Mouse (Mus musculus) heart, embryonic 10.5 days (tissue): ENCODE data around the gene Lyrm9. TPM values are rescaled to one million over a fixed set of nuclear protein-coding genes. Genes with fewer than 3 reads are reported as not detected.

Experiments used
- DNase-seq: peaks from one replicate; pipeline ENCODE4 v3.0.0-alpha.2; 2017; ENCODE audit warnings: low spot score
- H3K27ac ChIP-seq: fragments of 300-500 bp; sonication (generic); 2 replicates; pipeline ENCODE4 v1.5.1; 2016; ENCODE audit warnings: mild to moderate bottlenecking
- H3K27me3 ChIP-seq: fragments of 300-500 bp; sonication (generic); 2 replicates; pipeline ENCODE4 v1.6.1; 2016; ENCODE audit warnings: mild to moderate bottlenecking; ENCODE audit not compliant: poor library complexity, insufficient read depth, severe bottlenecking
- H3K36me3 ChIP-seq: fragments of 300-500 bp; sonication (generic); 2 replicates; pipeline ENCODE4 v1.6.1; 2016; ENCODE audit warnings: mild to moderate bottlenecking, moderate library complexity
- H3K4me1 ChIP-seq: fragments of 300-500 bp; sonication (generic); 2 replicates; pipeline ENCODE4 v1.6.1; 2016; ENCODE audit warnings: mild to moderate bottlenecking
- H3K4me3 ChIP-seq: fragments of 300-500 bp; sonication (generic); 2 replicates; pipeline ENCODE4 v1.5.1; 2016; ENCODE audit warnings: mild to moderate bottlenecking, moderate library complexity
- H3K9me3 ChIP-seq: fragments of 300-500 bp; sonication (generic); 2 replicates; pipeline ENCODE4 v1.6.1; 2016; ENCODE audit warnings: mild to moderate bottlenecking, moderate library complexity
- WGBS: fragments of 180-500 bp; shearing (Covaris S2); methylation state at CpG from one replicate; pipeline ENCODE4 v1.1.7; 2016; 5-methylcytosine and 5-hydroxymethylcytosine counted together
- polyA plus RNA-seq: library from polyadenylated mRNA; unstranded; fragments of >200 nt; fragmentation: Nextera tagmentation; extraction: Ambion mirVana; gene quantifications from 2 replicates; pipeline ENCODE4 v1.2.1, GENCODE M21; 2016

The Lyrm9 gene
- polyA plus RNA-seq, 1 experiment from 2014 or later, result 25.9 TPM

DNA sequence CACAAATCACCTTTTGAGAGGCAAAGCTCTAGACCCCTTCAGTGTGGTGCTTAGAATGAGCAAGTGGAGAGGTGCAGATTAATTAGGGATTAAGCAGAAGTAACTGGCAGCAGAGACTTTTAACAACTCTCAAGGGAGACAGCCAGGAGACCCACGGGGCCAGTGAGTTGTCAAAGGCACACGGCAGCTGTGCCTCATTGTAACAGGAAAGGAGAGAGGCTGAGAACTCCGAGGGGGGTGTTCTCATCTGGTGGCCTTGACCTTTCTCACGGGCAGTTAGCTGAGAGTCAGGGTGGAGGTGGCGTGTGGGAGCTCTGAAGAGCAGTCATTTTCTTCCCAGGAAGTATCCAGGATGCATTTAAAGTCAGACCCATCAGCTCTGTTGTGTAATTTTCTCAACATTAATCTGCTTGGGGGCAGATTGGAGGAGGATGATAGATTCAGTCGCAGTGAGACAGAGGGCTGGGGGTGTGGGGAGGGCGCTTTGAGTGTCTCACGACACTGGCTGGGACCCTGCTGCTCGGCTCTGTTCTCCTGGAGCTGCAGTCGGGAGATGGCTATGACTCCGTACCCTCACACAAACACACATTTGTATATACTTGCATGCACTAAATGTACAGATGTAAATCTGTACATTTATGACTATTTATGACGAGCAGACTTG, 5.9 kb upstream of the Lyrm9 start:
- Histone ChIP-seq H3K9me3 (no peaks in the 10 kb centered on the region), H3K36me3 (no peaks in the 10 kb centered on the region), H3K4me3 (no peak overlapping the region), H3K27me3 (no peaks in the 10 kb centered on the region), H3K27ac (no peak overlapping the region), H3K4me1 (peaks cover 24% of the 10 kb centered on the region)
- DNase-seq, result no peak
- 34% methylated on average over 12 of the region's 12 CpGs for WGBS

DNA sequence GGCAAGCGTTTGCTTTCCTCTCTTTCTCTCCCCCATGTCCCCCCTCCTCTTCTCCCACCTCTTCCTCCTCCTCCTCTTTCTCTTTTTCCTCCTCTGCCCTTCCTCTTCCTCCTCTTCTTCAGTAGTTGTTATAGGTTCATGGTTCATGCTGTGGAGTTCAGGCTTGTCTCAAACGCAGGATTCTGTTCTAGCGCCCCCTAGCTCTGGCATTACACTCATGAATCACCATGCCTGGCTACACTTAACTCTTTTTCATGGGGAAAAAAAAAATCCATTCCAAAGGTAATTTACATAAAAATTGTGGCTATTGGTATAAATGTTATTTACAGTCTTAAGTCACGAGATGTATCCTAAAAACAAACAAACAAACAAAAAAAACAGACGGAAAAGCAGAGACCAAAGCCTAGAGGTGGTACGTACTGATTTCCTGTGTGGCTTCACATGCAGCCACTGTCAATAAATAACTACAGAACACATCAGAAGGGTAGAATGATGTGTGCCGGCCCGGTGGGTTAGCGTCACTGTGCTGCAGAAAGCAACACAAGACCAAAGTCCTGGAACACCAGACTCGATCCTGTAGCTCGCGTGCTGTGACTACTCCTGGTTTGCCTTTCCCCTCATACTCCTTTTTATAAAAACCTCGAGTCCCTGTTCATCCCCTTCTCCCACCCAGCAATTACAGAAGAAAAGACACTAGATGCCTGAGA, 3.4 kb upstream of the Lyrm9 start:
- Histone ChIP-seq H3K4me1 (peaks cover 43% of the 10 kb centered on the region), H3K27ac (no peak overlapping the region), H3K36me3 (no peaks in the 10 kb centered on the region), H3K4me3 (no peak overlapping the region), H3K27me3 (no peaks in the 10 kb centered on the region), H3K9me3 (no peaks in the 10 kb centered on the region)
- no peak for DNase-seq
- 55% methylated on average over 13 of the region's 13 CpGs for WGBS

DNA sequence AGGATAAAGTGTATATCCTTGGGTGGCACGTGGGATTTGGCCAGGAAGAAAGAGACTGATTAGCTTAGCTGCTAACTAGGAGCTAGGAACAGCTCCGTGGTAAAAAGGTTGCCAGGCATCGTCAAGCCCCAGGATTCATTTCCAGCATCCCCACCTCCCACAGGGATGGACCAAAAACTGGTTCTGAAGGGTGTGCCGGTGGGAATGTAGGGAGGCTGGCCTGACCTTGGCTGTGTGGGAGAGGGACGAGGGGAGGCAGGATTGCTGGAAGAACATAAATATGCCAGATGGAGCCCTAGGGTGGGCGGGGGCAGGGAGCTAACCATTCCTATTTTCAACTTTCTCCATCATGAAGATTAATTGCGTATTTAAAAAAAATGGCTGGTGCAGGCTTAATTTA, 1.2 kb downstream of the Lyrm9 start:
- no peaks in the 10 kb centered on the region for H3K9me3 ChIP-seq
- DNase-seq, result no peak
- no peaks in the 10 kb centered on the region for H3K27me3 ChIP-seq
- WGBS, result 39% methylated on average over 7 of the region's 7 CpGs
- H3K4me3 ChIP-seq, result no peak overlapping the region
- no peaks in the 10 kb centered on the region for H3K36me3 ChIP-seq
- peaks cover 58% of the 10 kb centered on the region for H3K4me1 ChIP-seq
- H3K27ac ChIP-seq, result no peak overlapping the region; the same call in 1 of the 2 replicates

DNA sequence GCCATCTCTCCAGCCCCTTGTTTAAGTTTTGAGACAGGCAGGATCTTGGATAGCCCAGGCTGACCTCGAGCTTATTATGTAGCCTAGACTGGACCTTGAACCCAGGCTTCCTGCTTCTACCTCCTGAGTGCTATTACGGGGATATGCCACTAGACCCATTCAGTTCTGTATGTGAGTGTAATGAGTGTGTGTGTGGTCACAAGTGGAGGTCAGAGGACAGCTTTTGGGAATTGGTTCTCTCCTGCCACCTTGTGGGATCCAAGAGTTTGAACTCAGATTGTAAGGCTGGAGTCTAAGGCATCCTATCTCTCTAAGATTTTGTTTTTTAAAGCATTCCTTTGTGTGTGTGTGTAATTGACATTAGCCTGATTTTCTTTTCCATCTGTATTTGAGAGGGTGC, 2.0 kb downstream of the Lyrm9 start:
- DNase-seq, result no peak
- Histone ChIP-seq H3K27me3 (no peaks in the 10 kb centered on the region), H3K4me1 (peaks cover 67% of the 10 kb centered on the region), H3K27ac (no peak overlapping the region), H3K36me3 (no peaks in the 10 kb centered on the region), H3K9me3 (no peaks in the 10 kb centered on the region), H3K4me3 (no peak overlapping the region)
- 44% methylated on average over 2 of the region's 2 CpGs for WGBS

DNA sequence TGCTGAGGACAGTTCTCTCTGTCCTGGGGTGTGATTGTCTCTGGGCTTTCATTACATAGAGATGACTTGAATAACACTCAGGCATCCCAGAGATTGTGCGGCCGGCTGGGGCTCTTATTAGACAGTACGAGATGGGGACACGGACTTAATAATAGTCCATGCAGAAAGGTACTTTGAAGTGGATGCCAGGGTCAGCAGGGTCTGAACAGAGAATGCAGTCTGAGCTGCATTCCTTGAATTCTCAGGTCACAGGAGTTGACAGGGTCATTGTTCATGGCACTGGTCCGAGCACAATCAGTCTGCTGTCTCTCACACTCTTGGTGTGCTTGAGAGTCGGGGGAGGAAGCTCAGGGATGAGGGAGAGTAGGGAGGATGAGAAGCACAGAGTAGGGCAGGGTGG, 3.0 kb downstream of the Lyrm9 start:
- 9% methylated on average over 6 of the region's 6 CpGs for WGBS
- Histone ChIP-seq H3K27ac (peak overlapping the region; percentile 73; the same call in 1 of the 2 replicates), H3K9me3 (no peaks in the 10 kb centered on the region), H3K4me3 (no peak overlapping the region), H3K27me3 (no peaks in the 10 kb centered on the region), H3K4me1 (peaks cover 74% of the 10 kb centered on the region), H3K36me3 (no peaks in the 10 kb centered on the region)
- DNase-seq, result peak; percentile 84

DNA sequence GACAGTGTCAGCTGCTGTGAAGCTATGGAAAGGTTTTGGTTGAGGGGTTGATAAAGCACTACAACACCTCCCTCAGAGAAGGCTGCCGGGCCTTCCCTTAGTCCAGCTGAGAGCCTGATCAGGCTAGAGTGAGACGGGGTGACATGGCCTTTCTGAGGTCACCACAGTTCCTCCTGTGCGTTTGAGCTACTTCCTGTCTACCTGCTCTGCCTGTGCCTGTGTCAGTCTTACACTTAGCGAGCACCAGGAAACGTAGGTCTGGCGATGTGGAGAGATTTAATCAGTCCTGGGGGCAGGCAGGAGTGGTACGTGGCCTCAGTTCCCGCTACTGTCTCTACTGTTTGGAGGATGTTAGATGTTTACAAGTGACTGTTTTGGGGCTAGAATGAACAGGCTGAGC, 3.8 kb downstream of the Lyrm9 start:
- 23% methylated on average over 8 of the region's 8 CpGs for WGBS
- Histone ChIP-seq H3K27me3 (no peaks in the 10 kb centered on the region), H3K4me3 (no peak overlapping the region), H3K4me1 (peaks cover 74% of the 10 kb centered on the region), H3K36me3 (no peaks in the 10 kb centered on the region), H3K9me3 (no peaks in the 10 kb centered on the region), H3K27ac (peak overlapping the region; percentile 73)
- DNase-seq, result peak; percentile 84

DNA sequence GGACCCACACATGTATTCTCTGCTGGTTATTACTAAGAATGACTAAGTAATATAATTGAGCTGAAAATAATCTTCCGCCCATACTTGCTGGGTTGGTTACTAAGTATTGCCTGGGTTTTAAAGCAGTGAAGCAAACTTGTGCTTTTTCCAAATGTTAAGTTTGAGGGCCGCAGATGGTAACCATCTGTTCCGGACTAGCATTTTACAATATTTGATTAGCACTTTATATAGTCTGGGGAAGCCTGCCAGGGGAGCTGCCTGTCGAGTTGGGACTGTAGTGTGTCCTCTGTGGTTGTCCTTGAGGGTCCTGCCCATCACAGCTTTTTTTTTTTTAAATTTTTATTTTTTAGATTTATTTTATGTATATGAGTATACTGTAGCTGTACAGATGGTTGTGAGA, 5.3 kb downstream of the Lyrm9 start:
- Histone ChIP-seq H3K27ac (peak overlapping the region; percentile 73; the same call in 1 of the 2 replicates), H3K4me1 (peaks cover 72% of the 10 kb centered on the region)
- WGBS, result 85% methylated on average over 4 of the region's 4 CpGs

DNA sequence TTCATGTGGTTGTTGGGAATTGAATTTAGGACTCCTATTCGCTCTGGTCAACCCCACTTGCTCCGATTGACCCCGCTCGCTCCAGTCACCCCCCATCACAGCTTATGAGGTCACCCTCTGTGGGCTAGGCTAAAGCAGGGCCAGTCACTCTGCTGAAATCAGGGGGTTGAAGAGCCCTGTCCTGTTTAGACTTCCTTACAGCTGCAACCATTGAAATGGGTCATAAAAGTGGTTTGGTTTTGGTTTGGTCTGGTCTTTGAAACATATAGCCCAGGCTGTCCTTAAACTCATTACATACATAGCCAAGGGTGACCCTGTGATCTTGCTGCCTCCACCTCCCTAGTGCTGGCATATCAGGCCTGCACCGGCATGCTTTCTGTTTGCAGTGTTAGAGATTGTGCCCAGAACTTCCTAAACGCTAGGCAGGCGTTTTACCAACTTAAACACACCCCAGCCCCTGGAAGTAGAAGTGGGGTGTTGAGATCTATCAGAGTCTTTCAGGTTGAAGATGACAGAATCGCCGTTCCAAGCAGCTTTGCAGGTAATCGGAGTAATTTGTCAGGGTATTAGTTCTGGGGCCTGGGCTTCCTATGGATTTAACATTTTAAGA, 5.8 kb downstream of the Lyrm9 start:
- 81% methylated on average over 10 of the region's 10 CpGs for WGBS
- peaks cover 67% of the 10 kb centered on the region for H3K4me1 ChIP-seq
- no peaks in the 10 kb centered on the region for H3K27me3 ChIP-seq
- no peaks in the 10 kb centered on the region for H3K9me3 ChIP-seq
- no peaks in the 10 kb centered on the region for H3K36me3 ChIP-seq
- peak overlapping the region; percentile 73 for H3K27ac ChIP-seq
- no peak for DNase-seq
- no peak overlapping the region for H3K4me3 ChIP-seq

More for the DNA sequence above, 5.3 kb downstream of the Lyrm9 start:
- Histone ChIP-seq H3K27me3 (no peaks in the 10 kb centered on the region), H3K9me3 (no peaks in the 10 kb centered on the region), H3K36me3 (no peaks in the 10 kb centered on the region), H3K4me3 (no peak overlapping the region)
- no peak for DNase-seq

DNA sequence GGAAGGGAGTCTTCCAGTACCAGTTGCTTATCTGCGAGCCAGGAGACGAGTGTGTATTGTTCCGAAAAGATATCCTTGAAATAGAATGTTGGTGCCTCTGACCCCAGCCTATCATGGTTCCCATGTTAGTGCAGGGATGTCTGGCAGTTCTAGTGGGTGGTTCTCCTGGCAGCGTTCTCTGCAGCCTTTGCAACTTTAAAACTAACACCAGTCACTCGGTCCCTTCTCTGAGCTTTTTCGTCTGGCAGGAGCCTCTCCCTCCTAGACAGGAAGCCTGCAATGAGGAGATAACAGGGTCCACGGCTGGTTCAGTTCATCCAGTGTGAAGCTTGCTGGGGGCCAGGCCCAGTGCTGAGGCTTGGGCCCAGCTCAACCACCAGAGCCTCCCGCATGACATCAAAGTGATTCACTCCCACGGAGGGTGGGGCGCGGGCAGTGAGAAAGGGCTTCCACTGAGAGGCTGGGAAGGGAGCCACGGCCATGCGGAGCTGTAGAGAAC, 6.5 kb downstream of the Lyrm9 start:
- WGBS, result 19% methylated on average over 13 of the region's 13 CpGs
- Histone ChIP-seq H3K27ac (peak overlapping the region; percentile 73), H3K9me3 (no peaks in the 10 kb centered on the region), H3K4me1 (peaks cover 61% of the 10 kb centered on the region), H3K36me3 (no peaks in the 10 kb centered on the region), H3K27me3 (no peaks in the 10 kb centered on the region), H3K4me3 (peak overlapping the region; percentile 9; the same call in 1 of the 2 replicates)
- peak; percentile 95 for DNase-seq

DNA sequence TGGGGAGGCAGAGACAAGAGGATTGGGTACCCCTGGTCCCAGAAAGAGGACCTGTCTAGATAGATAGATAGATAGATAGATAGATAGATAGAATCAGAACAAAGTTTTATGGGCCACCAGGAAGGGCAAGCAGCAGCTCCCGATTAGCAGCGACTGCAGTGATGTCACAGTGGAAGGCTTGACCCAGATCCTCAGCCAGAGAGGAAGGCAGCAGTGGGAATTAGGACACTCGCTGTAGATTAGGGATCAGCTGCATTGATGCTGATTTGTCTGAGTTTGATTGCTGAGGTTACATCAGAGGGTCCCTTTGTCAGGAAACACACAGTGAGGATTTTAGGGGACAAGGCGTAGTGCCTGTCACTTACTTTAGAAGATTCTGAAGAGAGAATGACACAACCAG, 10.1 kb downstream of the Lyrm9 start:
- no peak for DNase-seq
- 83% methylated on average over 4 of the region's 4 CpGs for WGBS
- Histone ChIP-seq H3K27me3 (no peaks in the 10 kb centered on the region), H3K36me3 (peaks cover 13% of the 10 kb centered on the region), H3K9me3 (no peaks in the 10 kb centered on the region), H3K4me3 (no peak overlapping the region), H3K27ac (no peak overlapping the region), H3K4me1 (peaks cover 46% of the 10 kb centered on the region)

DNA sequence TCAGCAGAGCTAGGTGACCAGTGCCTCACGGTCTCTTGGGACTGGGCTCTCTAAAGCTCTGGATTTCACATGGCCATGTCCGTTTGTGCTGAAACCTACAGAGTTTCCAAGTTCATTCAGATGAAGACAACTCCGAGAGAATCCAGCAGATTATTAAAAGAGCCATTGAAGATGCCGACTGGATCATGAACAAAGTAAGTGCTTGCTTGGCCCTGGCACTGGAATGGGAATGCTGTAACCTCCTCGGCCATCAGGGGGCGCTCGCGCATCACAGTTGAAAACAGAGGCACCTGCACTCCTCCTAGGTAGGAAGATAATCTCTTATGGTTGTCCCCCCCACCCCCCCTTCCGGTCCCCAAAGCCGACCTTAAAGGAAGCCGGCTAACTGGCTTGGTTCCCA, 11.6 kb downstream of the Lyrm9 start:
- no peak for DNase-seq

DNA sequence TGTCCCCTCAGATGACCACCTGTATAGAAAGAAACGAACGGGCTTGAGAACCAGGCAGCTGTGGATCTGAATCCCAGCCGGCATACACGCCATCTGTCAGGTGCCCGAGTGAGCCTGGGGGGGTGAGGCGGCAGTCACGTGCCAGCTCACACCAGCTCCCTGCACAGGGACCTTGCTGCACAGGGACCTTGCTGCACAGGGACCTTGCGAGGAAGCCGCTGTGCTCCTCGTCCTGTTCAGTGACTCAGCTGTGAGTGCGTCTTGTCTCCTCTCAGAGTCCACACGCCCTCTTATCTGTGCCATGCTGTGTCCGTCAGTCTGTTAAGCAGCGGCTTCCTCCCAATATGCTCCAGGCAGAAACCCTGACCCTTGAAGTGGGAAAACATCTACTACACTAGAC, 13.1 kb downstream of the Lyrm9 start:
- DNase-seq, result no peak
- 56% methylated on average over 14 of the region's 14 CpGs for WGBS
- no peak overlapping the region for H3K4me3 ChIP-seq
- H3K9me3 ChIP-seq, result no peaks in the 10 kb centered on the region
- peaks cover 20% of the 10 kb centered on the region for H3K4me1 ChIP-seq
- peaks cover 13% of the 10 kb centered on the region for H3K36me3 ChIP-seq
- H3K27ac ChIP-seq, result 0 out of 2 replicates have a peak overlapping the region, but pooled peaks have one; percentile 8
- no peaks in the 10 kb centered on the region for H3K27me3 ChIP-seq

More for the DNA sequence above, 11.6 kb downstream of the Lyrm9 start:
- peaks cover 30% of the 10 kb centered on the region for H3K4me1 ChIP-seq
- WGBS, result 10% methylated on average over 11 of the region's 11 CpGs
- H3K27ac ChIP-seq, result no peak overlapping the region
- no peaks in the 10 kb centered on the region for H3K27me3 ChIP-seq
- peaks cover 13% of the 10 kb centered on the region for H3K36me3 ChIP-seq
- H3K4me3 ChIP-seq, result no peak overlapping the region
- no peaks in the 10 kb centered on the region for H3K9me3 ChIP-seq

DNA sequence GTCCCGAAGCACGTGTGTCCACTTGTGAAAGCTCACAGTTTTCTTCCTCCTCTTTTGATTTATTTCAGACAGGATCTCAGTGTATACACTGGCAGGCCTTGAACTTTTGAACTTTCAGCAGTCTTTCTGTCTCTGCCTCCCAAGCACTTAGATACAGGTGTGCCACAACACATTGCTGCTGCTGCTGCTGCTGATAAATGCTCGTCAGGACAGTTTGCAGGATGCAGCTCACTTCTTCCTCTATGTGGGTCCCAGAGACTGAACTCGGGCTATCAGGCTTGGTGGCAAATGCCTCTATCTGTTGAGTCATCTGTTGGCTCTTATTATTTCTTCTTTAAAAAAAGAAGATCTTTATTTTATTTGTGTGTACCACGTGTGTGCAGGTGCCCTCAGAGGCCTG, 13.8 kb downstream of the Lyrm9 start:
- H3K4me3 ChIP-seq, result no peak overlapping the region
- H3K27me3 ChIP-seq, result no peaks in the 10 kb centered on the region
- H3K36me3 ChIP-seq, result peaks cover 13% of the 10 kb centered on the region
- WGBS, result 79% methylated on average over 5 of the region's 5 CpGs
- H3K9me3 ChIP-seq, result no peaks in the 10 kb centered on the region
- no peak for DNase-seq
- 0 out of 2 replicates have a peak overlapping the region, but pooled peaks have one; percentile 8 for H3K27ac ChIP-seq
- peaks cover 20% of the 10 kb centered on the region for H3K4me1 ChIP-seq
